Mouse (Mus musculus) heart, adult 11 months (tissue): ENCODE results near the gene 2610021A01Rik.
"Not testable (repeated sequence)": the region's sequence is repeated elsewhere in the genome, so short reads cannot be mapped to it uniquely, and the experiment has no call there.

Experiments
- DNase-seq: peaks from one replicate; pipeline ENCODE4 v3.0.0; 2022

2610021A01Rik gene

DNA sequence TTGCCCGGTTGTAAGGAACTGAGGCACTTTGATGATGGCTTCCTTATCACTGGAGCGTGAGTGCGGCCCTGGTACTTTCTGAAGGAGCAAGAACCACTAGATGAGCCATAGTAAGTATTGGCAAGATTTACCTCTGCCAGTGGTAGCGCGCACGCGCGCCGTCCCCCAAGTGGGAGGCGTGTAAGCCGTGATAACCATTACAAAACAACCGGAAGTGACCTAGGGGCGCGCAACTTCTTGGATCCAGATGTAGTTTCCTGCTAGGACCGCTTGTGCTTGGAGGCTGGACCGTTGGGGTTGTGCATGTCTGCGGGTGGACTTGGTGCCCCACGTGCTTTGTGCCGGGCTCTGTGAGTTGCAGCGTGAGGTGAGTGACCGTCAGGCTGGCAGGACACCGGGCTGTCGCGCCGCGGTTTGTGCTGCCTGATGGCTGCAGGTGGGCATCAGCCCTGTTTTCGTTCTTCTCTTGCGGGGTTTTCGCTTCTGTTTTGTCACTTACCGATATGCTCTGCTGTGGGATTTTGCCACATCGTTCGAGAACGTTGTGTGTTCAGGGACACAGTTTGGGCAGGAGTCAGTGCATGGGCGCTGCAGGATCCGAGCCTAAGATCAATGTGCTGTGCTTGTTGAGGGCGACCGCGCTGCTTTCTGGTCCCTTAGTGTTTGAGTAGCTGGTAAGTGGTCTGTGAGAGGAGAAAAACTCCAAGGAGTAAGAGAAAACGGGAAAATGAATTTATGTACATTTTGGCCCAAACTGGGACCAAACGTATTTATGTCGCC is at the start of gene 2610021A01Rik:
2610021A01Rik (plus strand) TSS at position 197 of the 780 bp plus-strand sequence.
- peak; percentile 99 for DNase-seq

DNA sequence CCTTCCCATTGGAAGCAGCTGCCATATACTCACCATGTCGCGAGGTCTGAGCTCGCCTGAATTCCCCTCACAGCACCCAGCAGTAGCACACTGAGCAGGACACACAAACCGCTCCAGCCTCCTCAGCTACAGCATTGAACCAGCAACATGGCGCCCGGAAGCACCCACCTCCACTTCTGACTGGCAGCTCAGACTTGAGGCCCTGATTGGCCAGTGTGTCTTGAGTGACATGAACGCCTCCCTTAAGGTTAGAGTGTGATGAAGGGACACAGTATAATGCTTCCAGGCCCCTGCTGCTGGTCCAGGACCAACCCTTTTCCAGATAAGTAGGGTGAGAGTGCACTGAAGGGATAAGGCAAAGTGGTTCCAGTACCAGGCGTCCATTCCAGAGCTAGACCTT is 38.3 kb upstream of the 2610021A01Rik start:
- no peak for DNase-seq

DNA sequence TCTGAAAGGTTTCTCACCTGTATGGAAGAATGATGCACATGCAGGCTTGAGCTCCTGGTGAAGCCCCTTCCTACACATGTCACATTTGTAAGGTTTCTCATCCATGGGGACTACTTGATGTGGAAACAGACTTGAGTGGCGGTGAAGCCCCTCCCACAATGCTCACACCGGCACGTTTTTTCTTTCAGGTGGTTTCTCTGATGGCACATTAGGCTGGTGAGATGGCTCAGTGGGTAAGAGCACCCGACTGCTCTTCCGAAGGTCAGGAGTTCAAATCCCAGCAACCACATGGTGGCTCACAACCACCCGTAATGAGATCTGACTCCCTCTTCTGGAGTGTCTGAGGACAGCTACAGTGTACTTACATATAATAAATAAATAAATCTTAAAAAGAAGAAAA is 25.5 kb upstream of the 2610021A01Rik start, which contains the start of gene Gm6871:
Gm6871 (minus strand) TSS at position 101 of the 400 bp plus-strand sequence.
- DNase-seq: not testable (repeated sequence)

DNA sequence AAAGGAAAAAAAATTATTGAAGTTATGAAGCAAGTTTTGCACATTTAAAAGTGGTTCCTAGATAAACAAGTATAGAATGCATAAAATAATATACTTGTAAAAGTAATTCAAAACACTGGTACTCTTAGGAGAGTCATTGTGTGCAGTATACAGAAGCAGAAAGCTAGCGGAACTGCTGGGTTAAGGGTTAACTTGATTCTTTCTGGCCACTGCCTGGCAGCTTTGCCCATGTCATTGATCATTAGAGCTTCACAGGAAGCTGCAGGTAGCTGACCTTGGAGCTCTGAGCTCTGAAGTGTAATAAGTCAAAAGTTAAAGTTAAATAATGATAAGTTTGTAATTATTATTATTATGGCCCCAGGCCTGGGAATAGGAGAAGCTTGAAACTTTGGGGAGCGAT is 21.1 kb upstream of the 2610021A01Rik start:
- DNase-seq: no peak

DNA sequence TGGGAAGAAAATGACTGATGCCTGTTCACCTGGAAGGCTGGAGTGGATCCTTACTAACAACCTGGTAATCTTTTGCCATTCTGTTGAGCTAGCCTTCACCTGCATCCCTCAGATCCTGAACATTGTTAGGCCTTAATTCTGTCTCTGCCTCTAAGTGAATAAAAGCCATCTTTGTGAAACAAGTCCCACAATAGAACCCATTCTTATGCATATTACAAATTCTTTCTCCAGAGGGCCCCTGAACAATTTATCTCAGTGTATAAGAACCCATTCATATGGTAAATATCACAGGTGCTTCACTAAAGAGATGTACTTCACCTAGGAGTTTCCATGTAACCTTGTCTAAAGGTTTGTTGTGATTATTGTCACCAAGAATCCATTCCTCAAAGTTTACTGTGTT is 17.0 kb upstream of the 2610021A01Rik start:
- DNase-seq: peak; percentile 23

DNA sequence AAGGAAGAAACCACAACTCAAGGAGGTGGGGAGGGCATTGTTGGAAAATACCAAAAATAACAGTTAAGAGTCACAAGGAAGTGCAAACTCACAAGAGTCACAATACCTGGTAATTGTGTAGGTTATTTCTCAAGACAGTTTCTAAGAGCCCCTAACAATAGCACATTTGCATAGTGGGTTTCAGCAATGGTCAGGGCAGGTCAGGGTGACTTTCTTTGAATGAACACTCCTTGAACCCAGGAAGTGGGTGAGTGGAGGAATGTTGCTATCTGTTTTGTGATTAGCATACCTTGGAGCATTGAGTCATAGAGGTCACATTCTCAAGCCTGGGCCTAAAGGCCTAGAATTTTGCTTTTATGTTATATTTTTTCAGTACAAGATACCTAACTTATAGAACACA is 11.2 kb upstream of the 2610021A01Rik start:
- peak; percentile 13 for DNase-seq

DNA sequence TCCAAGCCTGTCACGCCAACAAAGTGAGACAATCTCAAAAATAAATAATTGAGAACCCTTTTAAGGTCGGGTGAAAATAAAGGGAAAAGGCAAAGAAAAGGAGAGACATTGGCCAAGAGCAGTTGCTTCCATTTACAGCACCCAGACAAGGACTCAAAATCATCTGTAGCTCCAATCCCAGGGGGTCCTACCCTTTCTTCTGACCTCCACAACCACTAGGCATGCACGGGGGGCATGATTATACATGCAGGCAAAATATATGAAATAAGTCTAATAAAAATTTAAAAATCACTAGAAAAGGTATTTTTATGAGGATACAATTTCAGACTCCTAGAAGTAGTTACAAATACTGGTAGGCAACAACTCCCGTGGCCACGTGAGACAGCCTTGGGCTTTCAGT is 415 bp upstream of the 2610021A01Rik start:
- DNase-seq: no peak

DNA sequence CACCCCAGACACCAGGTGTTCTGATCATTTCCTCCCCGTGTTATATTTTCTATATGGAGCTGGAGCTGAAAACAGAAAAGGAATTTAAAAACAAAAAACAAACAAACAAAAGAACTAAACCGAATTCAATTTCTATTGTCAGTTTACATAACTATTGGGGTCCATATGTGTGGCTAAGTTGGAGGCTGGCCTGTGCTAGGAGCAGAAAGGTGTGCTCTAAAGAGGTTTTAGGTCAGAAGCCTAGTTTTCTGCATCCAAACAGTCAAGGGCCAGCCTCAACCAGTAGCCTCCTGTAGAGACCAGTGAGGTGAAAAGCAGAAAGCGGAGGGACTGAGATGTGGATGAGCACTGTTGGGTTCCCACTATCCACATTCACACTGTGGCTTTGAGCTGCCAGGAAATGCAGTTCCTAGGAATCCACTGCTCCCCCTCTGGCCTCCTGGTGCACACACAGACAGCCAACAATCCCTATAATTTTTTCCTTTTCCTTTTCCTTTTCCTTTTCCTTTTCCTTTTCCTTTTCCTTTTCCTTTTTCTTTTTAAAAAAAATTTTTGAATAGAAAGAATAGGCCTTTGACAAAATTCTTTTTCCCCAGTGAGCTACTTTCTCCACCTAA is 1.0 kb downstream of the 2610021A01Rik start:
- DNase-seq: no peak

DNA sequence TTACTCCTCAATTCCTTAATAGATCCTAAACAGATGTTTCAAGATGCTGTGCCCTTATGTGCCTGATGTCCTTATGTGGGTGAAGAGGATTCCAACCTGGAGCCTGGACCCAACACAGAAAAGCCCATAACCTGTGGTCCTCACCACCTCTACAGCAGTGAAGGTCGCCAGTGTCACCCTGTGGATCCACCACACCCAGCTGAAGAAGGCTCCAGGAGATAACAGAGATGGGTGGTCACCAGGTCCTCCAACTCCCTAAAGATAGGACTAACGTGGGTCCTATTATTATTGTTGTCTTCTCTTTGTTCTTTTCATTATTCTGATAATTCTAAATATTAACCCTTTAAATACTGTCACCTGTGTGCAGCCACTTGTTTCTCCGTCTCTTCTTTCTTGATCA is 12.6 kb downstream of the 2610021A01Rik start:
- no peak for DNase-seq

DNA sequence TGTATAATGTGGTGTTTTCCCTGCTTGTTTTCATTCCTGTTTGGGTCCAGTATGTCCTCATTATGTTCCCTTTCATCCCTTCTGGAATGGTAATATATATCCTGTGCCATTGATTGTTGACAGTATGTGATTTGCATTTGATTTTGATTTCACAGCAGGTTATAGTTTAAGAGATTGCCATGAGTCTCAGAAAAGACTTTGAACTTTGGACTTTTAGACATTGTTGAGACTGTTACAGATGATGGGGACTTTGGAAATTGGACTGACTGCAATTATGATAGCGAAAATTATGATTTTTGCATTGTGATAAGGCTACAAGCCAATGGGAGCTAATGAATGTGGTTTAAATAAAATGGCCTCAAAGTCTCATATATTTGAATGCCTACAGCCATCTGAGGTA is 17.2 kb downstream of the 2610021A01Rik start:
- not testable (repeated sequence) for DNase-seq

DNA sequence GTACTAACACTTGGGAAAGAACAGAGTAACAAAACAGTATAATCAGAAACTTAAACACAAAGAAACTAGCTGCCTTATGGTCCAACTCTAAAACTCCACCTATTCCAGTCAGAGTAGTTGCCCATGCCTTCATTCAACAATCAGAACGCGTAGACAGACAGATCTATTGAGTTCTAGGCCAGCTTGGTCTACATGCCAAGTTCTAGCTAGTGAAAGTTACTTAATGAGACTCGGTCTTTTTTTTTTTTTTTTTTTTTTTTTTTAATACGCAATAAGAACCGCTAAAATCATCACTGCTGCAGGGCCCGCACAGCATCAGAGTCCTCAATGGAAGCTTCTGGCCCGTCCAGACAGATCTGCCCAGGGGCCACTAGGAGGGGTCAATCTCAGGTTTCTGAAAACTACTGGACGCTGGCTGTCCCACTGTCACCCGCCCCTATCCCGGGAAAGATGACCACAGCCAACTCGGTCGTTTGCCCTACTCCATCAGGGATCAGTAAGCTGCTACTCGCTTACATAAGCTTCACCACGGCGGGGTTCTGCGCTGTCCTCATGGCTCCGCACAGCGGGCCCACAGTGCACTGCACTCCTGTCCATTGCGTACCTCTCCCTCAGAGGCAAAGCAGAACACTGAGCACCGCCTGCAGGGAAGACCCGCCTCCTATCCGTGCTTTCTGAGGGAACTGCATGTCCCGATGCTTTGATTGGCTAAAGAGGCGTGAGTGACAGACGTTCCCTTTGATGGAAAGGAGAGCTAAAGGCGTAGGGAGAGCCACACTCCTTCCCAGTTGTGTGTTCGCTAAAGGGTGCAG is 33.6 kb downstream of the 2610021A01Rik start, which contains the start of gene Zfp788:
Zfp788 (plus strand) TSS at position 795 of the 812 bp plus-strand sequence.
- peak; percentile 100 for DNase-seq

DNA sequence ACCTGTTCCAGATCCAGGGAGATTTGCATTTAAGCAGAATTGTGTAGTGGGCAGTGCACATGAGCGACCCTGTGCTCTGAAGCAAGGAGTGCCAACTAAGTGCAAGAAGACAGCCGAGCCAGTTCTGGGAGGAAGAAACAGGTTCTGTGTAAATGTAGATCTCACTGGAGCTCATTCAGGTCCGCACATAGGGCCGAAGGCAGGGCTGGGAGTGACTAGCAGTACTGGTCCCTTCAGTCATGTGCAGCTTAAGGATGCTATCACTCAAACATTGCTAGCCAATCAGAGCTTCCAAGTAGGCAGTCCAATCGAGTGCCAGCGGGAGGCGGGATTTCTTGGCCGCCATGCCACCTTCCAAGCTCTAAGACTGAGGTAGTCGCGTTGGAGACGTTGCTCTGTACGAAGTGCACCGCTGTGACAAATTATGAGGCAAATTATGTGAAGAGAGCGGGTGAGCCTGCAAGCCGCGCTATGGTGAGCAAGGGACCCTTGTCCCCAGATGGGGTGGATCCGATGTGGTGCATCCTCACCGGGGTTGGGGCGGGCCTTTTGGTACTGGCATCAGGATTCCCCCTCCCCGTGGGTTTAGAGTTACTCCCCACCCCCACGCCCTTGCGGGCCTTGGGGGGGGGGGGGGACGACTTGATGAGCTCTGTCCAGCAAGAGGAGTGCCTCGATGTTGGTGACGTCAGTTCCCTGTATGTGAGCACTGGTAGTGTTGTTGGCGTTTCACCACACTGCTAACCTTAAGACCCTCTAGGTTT is 34.4 kb downstream of the 2610021A01Rik start:
- peak; percentile 99 for DNase-seq

DNA sequence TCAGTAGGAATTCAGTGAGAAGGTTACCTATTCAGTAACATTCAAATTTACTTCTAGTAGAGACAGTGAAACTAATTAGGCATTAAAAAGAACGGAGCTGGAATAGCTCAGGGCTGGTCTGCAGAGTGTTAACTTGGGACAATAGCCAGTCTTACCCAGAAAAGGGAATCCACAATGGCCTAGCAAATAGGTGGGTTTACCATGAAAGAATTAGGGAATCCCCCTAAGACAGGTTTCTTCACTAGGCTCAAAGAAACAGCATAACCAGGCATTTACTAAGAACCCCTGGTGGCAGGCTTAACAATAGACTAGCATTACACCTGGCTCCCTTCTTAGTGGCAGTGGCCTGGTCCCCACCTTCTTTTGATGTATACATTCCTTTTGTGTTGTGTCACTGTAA is 75.3 kb downstream of the 2610021A01Rik start:
- DNase-seq: not testable (repeated sequence)
